Mouse (Mus musculus) brain, embryonic 14.5 days (tissue): ENCODE data around the gene Olfr628.

Source experiments
- CTCF ChIP-seq: fragments of 200-500 bp; IDR thresholded peaks from 2 replicates; pipeline ENCODE4 v1.5.1; 2012; ENCODE audit warnings: inconsistent platforms, mild to moderate bottlenecking, moderate library complexity, borderline replicate concordance; ENCODE audit not compliant: insufficient read depth, insufficient read length; ENCODE audit errors: extremely low read depth
- POLR2A ChIP-seq: fragments of 200-500 bp; IDR thresholded peaks from 2 replicates; pipeline ENCODE4 v1.6.1; 2012; ENCODE audit warnings: mild to moderate bottlenecking, inconsistent platforms, borderline replicate concordance; ENCODE audit not compliant: poor library complexity, insufficient read depth, insufficient read length, severe bottlenecking; ENCODE audit errors: extremely low read depth

DNA sequence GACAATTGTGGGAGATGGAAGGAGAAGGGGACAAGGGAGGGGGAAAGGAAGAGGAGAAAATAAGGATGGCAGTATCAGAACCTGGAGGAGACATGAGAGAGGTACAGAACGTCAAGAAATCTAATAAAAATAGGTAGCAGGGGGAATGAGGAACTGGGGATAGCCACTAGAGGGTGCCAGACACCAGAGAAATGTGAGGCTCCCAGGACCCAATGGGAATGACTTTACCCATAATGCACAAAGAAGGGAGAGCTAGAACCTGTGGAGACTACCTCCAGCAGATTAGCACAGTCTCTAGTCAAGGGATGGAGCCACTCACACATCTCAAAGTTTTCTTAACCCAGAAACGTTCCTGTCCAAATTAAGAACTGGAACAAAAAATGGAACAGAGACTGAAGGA lies 18.1 kb upstream of the Olfr628 start:
- no peak for TF ChIP-seq CTCF
- TF ChIP-seq POLR2A, result no peak
